Mouse (Mus musculus): Measurements from ENCODE around the gene Smim24. TPM values are rescaled to one million over a fixed set of nuclear protein-coding genes. Genes with fewer than 3 reads are reported as not detected.

Smim24 gene
- polyA plus RNA-seq, 1 experiment from 2014 or later, result 4.2 TPM

DNA sequence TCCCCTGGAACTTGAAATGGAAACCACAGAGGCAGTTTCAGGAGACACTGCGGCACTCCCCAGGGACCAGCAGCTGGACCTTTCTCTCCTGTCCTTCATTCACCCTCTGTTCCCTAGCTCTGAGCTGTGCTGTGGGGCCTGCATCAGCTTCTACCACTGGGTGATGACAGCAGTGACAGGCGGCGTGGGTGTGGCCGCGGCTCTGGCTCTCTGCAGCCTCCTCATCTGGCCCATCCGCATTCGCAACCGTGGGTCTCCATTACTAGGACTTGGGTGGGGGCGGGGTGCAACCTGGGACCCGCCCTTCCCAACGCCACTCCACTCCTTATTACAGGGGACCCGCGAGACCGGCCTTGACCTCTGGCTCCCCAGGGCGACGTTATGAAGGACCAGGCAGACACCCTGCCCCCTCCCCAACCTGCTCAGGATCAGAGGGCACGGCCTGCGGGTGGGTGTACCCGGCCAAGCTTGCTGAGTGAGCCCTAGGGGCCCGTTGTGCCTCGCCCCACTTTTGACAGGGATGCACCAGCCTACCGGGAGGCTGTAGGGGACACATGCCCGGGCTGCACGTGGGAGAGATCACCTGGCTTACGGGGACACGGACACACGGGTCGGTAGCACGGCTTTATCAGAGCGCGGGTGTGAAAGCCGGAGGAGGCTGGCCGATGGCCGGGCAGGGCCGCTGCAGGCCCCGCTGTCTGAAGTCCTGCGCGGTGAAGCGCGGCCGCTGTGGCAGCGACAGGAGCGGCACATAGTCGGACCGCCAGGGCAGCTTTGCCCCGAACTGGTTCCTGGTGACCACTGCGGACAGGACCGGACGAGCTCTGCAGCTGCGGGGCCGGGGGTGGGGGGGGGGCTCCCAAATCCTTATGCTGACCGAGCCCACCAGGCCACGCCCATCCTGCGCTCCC lies 29.2 kb upstream of the Smim24 start:
- H3K27me3 ChIP-seq (ENCODE audit: control insufficient read depth, insufficient read depth, low read length), result no peaks in the 10 kb centered on the region

DNA sequence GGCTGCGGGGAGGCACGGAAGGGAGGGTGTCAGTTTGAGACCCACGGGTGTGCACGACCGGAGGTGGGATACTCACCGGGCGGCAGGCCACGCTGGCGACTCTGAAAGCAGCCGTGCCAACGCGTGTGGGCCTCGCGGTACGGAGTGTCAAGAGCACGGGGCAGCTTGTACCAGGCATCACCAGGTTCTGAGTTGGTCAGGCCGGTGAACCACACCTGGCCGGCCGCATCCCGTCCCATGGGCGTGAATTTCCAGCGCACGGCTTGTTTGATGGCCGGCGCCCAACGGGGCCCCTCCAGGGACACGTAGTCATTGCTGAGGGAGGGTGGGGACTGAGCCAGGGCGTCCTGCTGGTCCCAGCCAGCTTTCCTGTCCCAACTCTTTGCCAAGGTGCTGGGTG lies 28.2 kb upstream of the Smim24 start:
- Histone ChIP-seq H3K9me3 (replicated peaks; ENCODE audit: control insufficient read depth, low read length) (no peaks in the 10 kb centered on the region), H3K4me3 (ENCODE audit: low read depth, low read length) (peak overlapping the region; percentile 33), H3K27me3 (ENCODE audit: control insufficient read depth, insufficient read depth, low read length) (no peaks in the 10 kb centered on the region), H3K9ac (ENCODE audit: low read depth, low read length) (peak overlapping the region; percentile 56), H3K4me1 (ENCODE audit: control insufficient read depth, insufficient read depth, low read length) (peaks cover 57% of the 10 kb centered on the region), H3K4me2 (peak overlapping the region; percentile 69), H3K27ac (ENCODE audit: low read depth, low read length) (no peak overlapping the region), H3K36me3 (ENCODE audit: control insufficient read depth, insufficient read depth, low read length) (peaks cover 28% of the 10 kb centered on the region)
- 0 out of 2 replicates have a peak, but pooled peaks have one; percentile 2 for ATAC-seq (replicated peaks; ENCODE audit: insufficient number of reproducible peaks, low FRiP score, low TSS enrichment)
- 10% methylated on average over 28 of the region's 28 CpGs for WGBS (ENCODE audit: insufficient replicate concordance)

More for the DNA sequence above, 29.2 kb upstream of the Smim24 start:
- Histone ChIP-seq H3K27ac (ENCODE audit: low read depth, low read length) (peak overlapping the region; percentile 95), H3K4me2 (peak overlapping the region; percentile 69), H3K36me3 (ENCODE audit: control insufficient read depth, insufficient read depth, low read length) (peaks cover 19% of the 10 kb centered on the region), H3K9me3 (replicated peaks; ENCODE audit: control insufficient read depth, low read length) (no peaks in the 10 kb centered on the region), H3K9ac (ENCODE audit: low read depth, low read length) (peak overlapping the region; percentile 60), H3K4me1 (ENCODE audit: control insufficient read depth, insufficient read depth, low read length) (peaks cover 64% of the 10 kb centered on the region), H3K4me3 (ENCODE audit: low read depth, low read length) (peak overlapping the region; percentile 33)
- 4% methylated on average over 41 of the region's 54 CpGs for WGBS (ENCODE audit: insufficient replicate concordance)
- peak; percentile 56 for ATAC-seq (replicated peaks; ENCODE audit: insufficient number of reproducible peaks, low FRiP score, low TSS enrichment)

DNA sequence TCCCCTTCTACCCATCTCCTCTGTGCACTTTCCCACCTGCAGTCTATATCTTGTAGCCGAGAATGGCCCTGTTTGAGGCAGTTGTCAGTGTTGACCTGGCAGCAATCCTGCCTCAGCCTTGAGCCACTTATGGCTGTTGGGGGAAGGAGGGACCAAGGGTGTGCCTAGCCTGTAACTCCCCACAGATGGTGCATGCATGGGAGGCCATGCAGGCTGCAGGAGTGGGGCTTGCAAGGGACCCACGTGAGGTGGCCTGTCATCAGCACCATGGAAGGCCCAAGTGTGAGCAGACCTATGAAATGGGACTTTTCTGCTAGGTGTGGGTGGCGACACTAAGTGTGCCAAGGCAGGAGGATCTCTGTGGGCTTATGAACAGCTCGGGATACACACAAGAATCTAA lies 27.8 kb upstream of the Smim24 start:
- H3K4me3 ChIP-seq (ENCODE audit: low read depth, low read length), result no peak overlapping the region

DNA sequence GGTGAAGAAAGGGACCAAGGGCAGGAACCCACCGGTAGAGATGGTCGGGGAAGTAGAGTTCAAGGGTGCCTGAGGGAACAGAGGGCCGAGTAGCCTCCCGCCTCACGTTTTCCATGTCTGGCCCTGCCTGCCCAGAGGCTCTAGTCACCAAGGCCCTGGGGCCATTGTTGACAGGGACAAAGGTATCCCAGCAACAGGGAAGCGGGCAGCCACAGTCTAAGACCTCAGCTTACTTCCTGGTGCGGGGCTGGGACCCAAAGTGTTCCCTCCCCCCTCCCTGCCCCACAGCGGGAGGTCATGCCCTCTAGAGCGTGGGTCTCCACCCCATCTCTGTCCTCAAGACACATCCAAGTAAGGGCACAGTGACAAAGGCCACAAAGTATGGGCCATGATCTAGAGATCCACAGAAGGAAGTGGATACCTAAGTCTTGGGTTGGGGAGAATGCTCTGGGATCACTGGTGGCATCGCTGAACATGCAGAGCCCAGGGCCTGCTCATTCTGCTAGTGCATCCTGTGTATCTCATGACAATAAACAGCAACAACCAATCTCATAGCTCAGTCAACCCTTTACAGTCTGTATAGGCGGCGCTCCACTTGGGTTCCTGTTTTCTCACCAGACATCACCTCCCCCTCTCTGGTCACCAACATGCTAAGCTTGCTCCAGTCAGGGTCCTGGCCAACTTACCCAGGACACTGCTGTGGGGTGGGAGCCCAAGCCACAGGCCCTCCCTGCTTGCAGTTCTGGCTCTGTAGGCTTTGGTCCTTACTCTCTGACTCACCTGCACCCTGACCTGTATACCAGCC lies 27.0 kb upstream of the Smim24 start, which contains the start of gene 4930404N11Rik:
TSS of gene 4930404N11Rik (minus strand) at position 145 of the 805 bp plus-strand sequence.
- Histone ChIP-seq H3K36me3 (ENCODE audit: control insufficient read depth, insufficient read depth, low read length) (peaks cover 40% of the 10 kb centered on the region), H3K4me3 (ENCODE audit: low read depth, low read length) (peak within 1 kb of the TSS; percentile 33), H3K4me1 (ENCODE audit: control insufficient read depth, insufficient read depth, low read length) (peaks cover 52% of the 10 kb centered on the region), H3K4me2 (peak within 1 kb of the TSS; percentile 69), H3K9me3 (replicated peaks; ENCODE audit: control insufficient read depth, low read length) (no peaks in the 10 kb centered on the region), H3K27me3 (ENCODE audit: control insufficient read depth, insufficient read depth, low read length) (no peaks in the 10 kb centered on the region), H3K9ac (ENCODE audit: low read depth, low read length) (peak within 1 kb of the TSS; percentile 56), H3K27ac (ENCODE audit: low read depth, low read length) (peak within 1 kb of the TSS; percentile 25)
- ATAC-seq (replicated peaks; ENCODE audit: insufficient number of reproducible peaks, low FRiP score, low TSS enrichment), result no peak
- WGBS (ENCODE audit: insufficient replicate concordance), result 29% methylated on average over 12 of the region's 12 CpGs

More for the DNA sequence above, 27.8 kb upstream of the Smim24 start:
- H3K36me3 ChIP-seq (ENCODE audit: control insufficient read depth, insufficient read depth, low read length), result peaks cover 32% of the 10 kb centered on the region
- H3K4me1 ChIP-seq (ENCODE audit: control insufficient read depth, insufficient read depth, low read length), result peaks cover 57% of the 10 kb centered on the region
- no peak overlapping the region for H3K27ac ChIP-seq (ENCODE audit: low read depth, low read length)
- no peak for ATAC-seq (replicated peaks; ENCODE audit: insufficient number of reproducible peaks, low FRiP score, low TSS enrichment)
- no peaks in the 10 kb centered on the region for H3K27me3 ChIP-seq (ENCODE audit: control insufficient read depth, insufficient read depth, low read length)
- peak overlapping the region; percentile 69 for H3K4me2 ChIP-seq
- no peaks in the 10 kb centered on the region for H3K9me3 ChIP-seq (replicated peaks; ENCODE audit: control insufficient read depth, low read length)
- whole genome bisulfite sequencing (ENCODE audit: insufficient replicate concordance), result 40% methylated on average over 4 of the region's 4 CpGs
- H3K9ac ChIP-seq (ENCODE audit: low read depth, low read length), result 0 out of 2 replicates have a peak overlapping the region, but pooled peaks have one; percentile 28

DNA sequence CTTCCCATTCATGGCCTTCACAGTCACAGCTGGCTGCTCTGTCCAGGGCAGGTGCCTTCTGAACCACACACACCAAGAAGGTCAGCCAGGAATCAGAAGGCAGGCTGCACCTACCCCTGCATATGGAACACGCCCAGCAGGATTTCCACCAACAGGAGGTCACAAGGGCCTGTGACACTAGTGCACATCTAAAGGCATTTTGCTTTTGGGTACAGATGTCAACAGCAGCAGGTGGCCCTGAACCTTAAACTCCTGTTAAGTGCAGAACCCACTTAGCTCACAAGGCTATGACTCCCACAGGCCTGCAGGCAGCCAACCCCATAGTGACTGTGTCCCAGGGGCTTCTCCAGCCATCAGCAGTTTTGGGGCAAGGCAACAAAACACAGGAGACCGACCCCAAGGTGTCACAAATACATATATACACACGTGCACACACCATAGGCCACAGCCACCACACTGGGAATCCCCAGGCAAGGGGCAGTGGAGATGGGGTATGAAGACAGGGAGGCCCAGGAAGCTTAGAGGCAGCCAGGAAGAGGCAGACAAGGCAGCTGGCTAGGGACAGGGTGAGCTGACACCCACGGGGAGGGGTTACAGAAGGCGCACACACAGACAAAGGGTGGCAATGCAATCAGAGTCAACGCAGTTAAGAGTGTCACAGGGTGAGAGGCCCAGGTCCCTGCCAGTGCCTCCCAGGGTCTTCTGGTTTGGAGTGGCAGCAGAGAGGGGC lies 26.2 kb upstream of the Smim24 start:
- H3K27me3 ChIP-seq (ENCODE audit: control insufficient read depth, insufficient read depth, low read length), result no peaks in the 10 kb centered on the region

DNA sequence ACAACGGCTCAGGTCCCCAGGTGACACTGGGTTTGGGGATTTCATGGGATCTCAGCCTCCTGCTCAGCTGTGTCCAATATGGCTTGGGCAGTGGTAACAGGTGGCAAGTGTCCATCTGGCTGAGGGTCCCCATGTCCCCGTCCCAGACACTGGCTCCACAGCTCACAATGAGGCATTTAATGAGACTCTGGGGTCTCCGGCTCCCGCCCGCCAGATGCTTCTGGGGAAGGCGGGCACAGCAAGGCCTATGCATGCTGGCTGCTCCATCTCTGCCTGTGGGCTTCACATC lies 25.7 kb upstream of the Smim24 start:
- Histone ChIP-seq H3K36me3 (ENCODE audit: control insufficient read depth, insufficient read depth, low read length) (peaks cover 45% of the 10 kb centered on the region), H3K27me3 (ENCODE audit: control insufficient read depth, insufficient read depth, low read length) (no peaks in the 10 kb centered on the region), H3K4me2 (no peak overlapping the region), H3K4me3 (ENCODE audit: low read depth, low read length) (no peak overlapping the region), H3K9me3 (replicated peaks; ENCODE audit: control insufficient read depth, low read length) (no peaks in the 10 kb centered on the region), H3K27ac (ENCODE audit: low read depth, low read length) (no peak overlapping the region), H3K4me1 (ENCODE audit: control insufficient read depth, insufficient read depth, low read length) (peaks cover 41% of the 10 kb centered on the region), H3K9ac (ENCODE audit: low read depth, low read length) (no peak overlapping the region)
- no peak for ATAC-seq (replicated peaks; ENCODE audit: insufficient number of reproducible peaks, low FRiP score, low TSS enrichment)
- 93% methylated on average over 6 of the region's 6 CpGs for WGBS (ENCODE audit: insufficient replicate concordance)

More for the DNA sequence above, 26.2 kb upstream of the Smim24 start:
- no peak overlapping the region for H3K9ac ChIP-seq (ENCODE audit: low read depth, low read length)
- H3K27ac ChIP-seq (ENCODE audit: low read depth, low read length), result peak overlapping the region; percentile 25; the same call in 1 of the 2 replicates
- H3K36me3 ChIP-seq (ENCODE audit: control insufficient read depth, insufficient read depth, low read length), result peaks cover 45% of the 10 kb centered on the region
- peaks cover 46% of the 10 kb centered on the region for H3K4me1 ChIP-seq (ENCODE audit: control insufficient read depth, insufficient read depth, low read length)
- no peak overlapping the region for H3K4me2 ChIP-seq
- no peaks in the 10 kb centered on the region for H3K9me3 ChIP-seq (replicated peaks; ENCODE audit: control insufficient read depth, low read length)
- ATAC-seq (replicated peaks; ENCODE audit: insufficient number of reproducible peaks, low FRiP score, low TSS enrichment), result no peak
- H3K4me3 ChIP-seq (ENCODE audit: low read depth, low read length), result no peak overlapping the region
- 74% methylated on average over 6 of the region's 6 CpGs for WGBS (ENCODE audit: insufficient replicate concordance)

DNA sequence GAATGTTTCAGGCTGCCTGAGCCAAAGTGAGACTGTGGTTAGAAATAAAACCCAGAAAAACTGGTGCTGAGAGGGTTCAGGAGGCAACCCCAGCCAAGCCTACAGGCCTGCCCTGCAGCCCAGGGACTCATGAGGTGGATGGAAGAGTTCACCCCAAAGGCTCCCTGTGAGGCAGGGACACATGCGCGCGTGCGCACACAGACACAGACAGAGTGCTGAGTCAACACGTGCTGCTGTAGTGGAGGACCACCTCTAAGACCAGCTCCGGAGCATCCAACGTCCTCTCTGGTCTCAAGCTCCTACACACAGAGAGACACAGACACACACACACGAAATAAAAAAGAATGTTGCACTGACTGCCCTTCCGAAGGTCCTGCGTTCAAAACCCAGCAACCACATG lies 17.5 kb upstream of the Smim24 start:
- no peaks in the 10 kb centered on the region for H3K27me3 ChIP-seq (ENCODE audit: control insufficient read depth, insufficient read depth, low read length)
- no peaks in the 10 kb centered on the region for H3K9me3 ChIP-seq (replicated peaks; ENCODE audit: control insufficient read depth, low read length)
- peaks cover 13% of the 10 kb centered on the region for H3K36me3 ChIP-seq (ENCODE audit: control insufficient read depth, insufficient read depth, low read length)
- no peak overlapping the region for H3K4me2 ChIP-seq
- no peak for ATAC-seq (replicated peaks; ENCODE audit: insufficient number of reproducible peaks, low FRiP score, low TSS enrichment)
- H3K27ac ChIP-seq (ENCODE audit: low read depth, low read length), result no peak overlapping the region
- no peak overlapping the region for H3K4me3 ChIP-seq (ENCODE audit: low read depth, low read length)
- peaks cover 18% of the 10 kb centered on the region for H3K4me1 ChIP-seq (ENCODE audit: control insufficient read depth, insufficient read depth, low read length)
- H3K9ac ChIP-seq (ENCODE audit: low read depth, low read length), result no peak overlapping the region
- WGBS (ENCODE audit: insufficient replicate concordance), result 92% methylated on average over 10 of the region's 10 CpGs
